Mouse (Mus musculus): ENCODE data around the gene Wars2. TPM values are rescaled to one million over a fixed set of nuclear protein-coding genes. Genes with fewer than 3 reads are reported as not detected.

Wars2 gene
- total RNA-seq, 1 experiment, result 4.9 TPM

DNA sequence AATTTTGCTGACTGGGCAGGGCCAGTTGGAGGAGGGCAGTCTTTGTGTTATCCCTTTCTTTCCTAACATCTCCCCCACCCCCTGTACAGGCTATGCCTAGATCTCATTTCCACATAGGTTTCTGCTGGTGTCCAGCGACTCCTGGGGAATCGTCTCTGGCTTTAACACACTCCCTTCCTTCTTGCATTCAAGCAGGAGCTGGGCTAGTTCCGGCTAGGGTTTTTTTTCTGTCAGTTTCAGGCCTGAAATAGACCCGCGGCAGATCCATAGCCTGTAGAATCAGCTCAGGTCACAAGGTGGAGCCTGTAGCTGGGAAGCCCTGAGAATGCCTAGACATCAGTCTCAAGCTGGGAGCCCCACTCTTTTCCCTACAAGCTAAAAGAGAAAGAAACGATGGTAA lies 109.0 kb downstream of the Wars2 start:
- H3K9me3 ChIP-seq (ENCODE audit: control insufficient read depth, insufficient read depth, low read depth, low read length), result no peaks in the 10 kb centered on the region
- TF ChIP-seq MAFK (IDR thresholded peaks at IDR 0.05; ENCODE audit: insufficient read depth, low read depth, low read length), result peak; percentile 51; the same call in 1 of the 2 replicates
- no peak for TF ChIP-seq ZC3H11A (IDR thresholded peaks at IDR 0.05; ENCODE audit: borderline replicate concordance, low read depth, low read length)
- H3K36me3 ChIP-seq (ENCODE audit: control insufficient read depth, insufficient read depth, low read length, poor library complexity, severe bottlenecking), result no peaks in the 10 kb centered on the region
- no peak overlapping the region for H3K9ac ChIP-seq (ENCODE audit: insufficient read depth, low read depth, low read length, poor library complexity, severe bottlenecking)
- no peak overlapping the region for H3K4me3 ChIP-seq (ENCODE audit: insufficient read depth in 1 of 2, low read depth in 1 of 2, low read length in 2 of 2, poor library complexity in 1 of 2, severe bottlenecking in 1 of 2)
- H3K4me1 ChIP-seq (ENCODE audit: control insufficient read depth in 2 of 2, insufficient read depth in 2 of 2, low read length in 2 of 2, poor library complexity in 1 of 2), result peaks cover 0 to 8% of the 10 kb centered on the region in 2 experiments; a peak in 1 of 4 replicates
- in situ Hi-C loops (cut with MboI; ENCODE audit: low sequenced_read_pairs in 2 of 2, unreplicated experiment in 2 of 2), result no loop called here
- no peak for DNase-seq (ENCODE audit: low read depth, low spot score)
- H3K27ac ChIP-seq (ENCODE audit: insufficient read depth, low read depth, low read length, poor library complexity, severe bottlenecking), result no peak overlapping the region

DNA sequence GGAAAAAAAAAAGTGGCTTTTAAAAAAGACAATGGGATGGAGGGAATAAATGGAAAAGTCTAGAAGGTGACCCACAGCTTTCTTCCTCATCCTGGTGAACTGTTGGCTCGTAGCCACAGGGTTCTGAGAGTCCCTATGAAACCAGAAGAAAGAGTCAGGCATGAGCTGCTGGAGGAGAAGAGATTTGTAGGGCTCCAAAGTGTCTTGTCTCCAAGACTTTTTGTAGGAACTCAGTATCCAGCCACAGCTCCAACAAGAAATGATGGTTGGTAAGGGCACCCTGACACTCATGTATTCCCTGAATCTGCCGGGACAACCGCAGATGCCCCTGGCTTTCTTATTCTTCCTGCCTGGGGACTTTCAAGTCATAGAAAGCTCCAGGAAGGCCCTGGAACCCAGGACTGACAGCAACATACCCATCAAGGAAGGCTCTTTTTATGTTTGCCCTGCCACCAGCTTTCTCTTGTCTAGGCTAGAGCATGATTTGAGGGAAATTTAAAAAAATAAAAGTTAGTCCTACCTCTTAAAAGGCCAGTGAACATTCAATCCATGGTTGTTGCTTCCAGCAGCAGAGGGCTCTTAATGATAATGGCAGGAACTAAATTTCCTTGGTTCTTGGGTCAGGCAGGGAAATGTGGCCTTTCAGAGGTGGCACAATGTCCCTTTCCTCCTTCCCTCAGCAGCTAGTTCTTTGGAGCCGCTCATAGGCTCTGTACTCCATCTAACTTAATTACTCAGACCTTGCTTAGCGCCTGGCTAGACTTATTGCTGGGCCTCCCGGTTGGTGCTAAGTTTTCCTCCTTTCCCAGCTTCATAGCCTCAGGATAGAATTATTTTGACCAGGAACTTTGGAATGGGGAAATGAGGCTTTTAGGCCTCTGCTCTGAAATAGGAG lies 110.7 kb downstream of the Wars2 start:
- no peak overlapping the region for H3K9ac ChIP-seq (ENCODE audit: insufficient read depth, low read depth, low read length, poor library complexity, severe bottlenecking)
- no peak overlapping the region for H3K27ac ChIP-seq (ENCODE audit: insufficient read depth, low read depth, low read length, poor library complexity, severe bottlenecking)

DNA sequence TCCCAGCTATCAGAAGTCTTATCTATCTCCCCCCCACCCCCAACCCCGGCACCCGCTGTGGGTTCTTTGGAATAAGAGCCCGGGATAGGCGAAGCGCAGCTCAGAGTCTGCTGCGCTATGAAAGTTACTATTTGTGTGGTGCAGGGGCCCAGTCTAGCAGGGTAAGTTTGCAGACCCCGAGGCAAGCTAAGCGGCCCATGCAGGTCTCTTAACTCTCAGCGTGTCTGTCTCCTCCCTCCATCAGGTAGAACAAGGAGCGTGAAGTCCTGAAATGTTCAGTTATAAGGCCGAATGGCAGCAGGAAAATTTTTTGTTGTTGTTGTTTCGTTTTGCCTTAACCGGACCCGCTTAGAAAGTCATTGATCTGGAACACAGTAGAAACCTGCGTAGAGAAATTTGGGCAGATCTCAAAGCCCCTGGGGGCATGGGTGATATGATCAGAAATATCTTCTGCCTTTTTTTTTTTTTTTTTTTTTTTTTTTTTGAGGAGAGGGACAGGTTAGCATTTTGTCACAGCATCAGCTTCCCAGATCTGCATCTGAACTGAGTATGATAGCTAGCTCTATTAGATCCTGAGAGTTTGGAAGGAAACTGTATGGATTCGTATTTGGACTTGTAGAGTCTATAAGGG lies 111.7 kb downstream of the Wars2 start:
- no peak overlapping the region for H3K27ac ChIP-seq (ENCODE audit: insufficient read depth, low read depth, low read length, poor library complexity, severe bottlenecking)
- in situ Hi-C loops (cut with MboI; ENCODE audit: low sequenced_read_pairs in 2 of 2, unreplicated experiment in 2 of 2), result no loop called here
- no peak for DNase-seq (ENCODE audit: low read depth, low spot score)

More for the DNA sequence above, 110.7 kb downstream of the Wars2 start:
- no peaks in the 10 kb centered on the region for H3K36me3 ChIP-seq (ENCODE audit: control insufficient read depth, insufficient read depth, low read length, poor library complexity, severe bottlenecking)
- no peak for DNase-seq (ENCODE audit: low read depth, low spot score)
- no peak overlapping the region for H3K4me3 ChIP-seq (ENCODE audit: insufficient read depth in 1 of 2, low read depth in 1 of 2, low read length in 2 of 2, poor library complexity in 1 of 2, severe bottlenecking in 1 of 2)
- TF ChIP-seq HCFC1 (IDR thresholded peaks at IDR 0.05; ENCODE audit: borderline replicate concordance, insufficient read depth, low read length) (no peak), MAFK (IDR thresholded peaks at IDR 0.05; ENCODE audit: insufficient read depth, low read depth, low read length) (no peak), CHD2 (IDR thresholded peaks at IDR 0.05; ENCODE audit: low read depth, low read length) (no peak), ZNF384 (IDR thresholded peaks at IDR 0.05; ENCODE audit: low read depth, low read length) (no peak), ZC3H11A (IDR thresholded peaks at IDR 0.05; ENCODE audit: borderline replicate concordance, low read depth, low read length) (no peak)
- in situ Hi-C loops (cut with MboI; ENCODE audit: low sequenced_read_pairs in 2 of 2, unreplicated experiment in 2 of 2), result no loop called here
- H3K9me3 ChIP-seq (ENCODE audit: control insufficient read depth, insufficient read depth, low read depth, low read length), result no peaks in the 10 kb centered on the region
- peaks cover 0 to 8% of the 10 kb centered on the region in 2 experiments; a peak in 1 of 4 replicates for H3K4me1 ChIP-seq (ENCODE audit: control insufficient read depth in 2 of 2, insufficient read depth in 2 of 2, low read length in 2 of 2, poor library complexity in 1 of 2)

DNA sequence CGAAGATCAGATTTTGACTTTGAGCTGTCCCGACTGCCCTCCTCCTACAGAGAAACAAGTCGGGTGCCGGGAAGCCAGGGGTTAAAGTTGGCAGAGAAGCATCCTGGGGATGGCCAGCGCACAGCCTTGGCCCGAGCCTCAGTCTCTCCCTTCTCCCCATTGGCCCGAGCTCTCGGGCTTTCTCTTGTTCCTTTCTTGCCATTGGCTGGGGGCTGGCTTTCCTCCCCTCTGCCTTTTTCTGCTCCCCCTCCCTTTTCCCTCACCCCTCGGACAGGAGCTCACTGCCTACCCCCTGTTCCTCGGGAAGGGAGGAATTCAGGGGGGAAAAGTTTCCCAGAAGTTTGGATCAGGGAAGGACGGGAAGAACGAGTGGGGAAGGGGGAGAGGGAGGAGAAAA lies 112.2 kb downstream of the Wars2 start:
- Histone ChIP-seq H3K9ac (ENCODE audit: insufficient read depth, low read depth, low read length, poor library complexity, severe bottlenecking) (no peak overlapping the region), H3K4me1 (ENCODE audit: control insufficient read depth in 2 of 2, insufficient read depth in 2 of 2, low read length in 2 of 2, poor library complexity in 1 of 2) (peaks cover 0 to 11% of the 10 kb centered on the region in 2 experiments; a peak in 1 of 4 replicates), H3K9me3 (ENCODE audit: control insufficient read depth, insufficient read depth, low read depth, low read length) (no peaks in the 10 kb centered on the region), H3K36me3 (ENCODE audit: control insufficient read depth, insufficient read depth, low read length, poor library complexity, severe bottlenecking) (no peaks in the 10 kb centered on the region), H3K27ac (ENCODE audit: insufficient read depth, low read depth, low read length, poor library complexity, severe bottlenecking) (no peak overlapping the region), H3K4me3 (ENCODE audit: insufficient read depth in 1 of 2, low read depth in 1 of 2, low read length in 2 of 2, poor library complexity in 1 of 2, severe bottlenecking in 1 of 2) (peak overlapping the region in 1 of 2 experiments; percentile 45; a peak in 1 of 4 replicates)
- TF ChIP-seq HCFC1 (IDR thresholded peaks at IDR 0.05; ENCODE audit: borderline replicate concordance, insufficient read depth, low read length) (no peak), CHD2 (IDR thresholded peaks at IDR 0.05; ENCODE audit: low read depth, low read length) (0 out of 2 replicates have a peak, but pooled peaks have one; percentile 11)
- no peak for DNase-seq (ENCODE audit: low read depth, low spot score)
- in situ Hi-C loops (cut with MboI; ENCODE audit: low sequenced_read_pairs in 2 of 2, unreplicated experiment in 2 of 2), result no loop called here

More for the DNA sequence above, 111.7 kb downstream of the Wars2 start:
- Histone ChIP-seq H3K9me3 (ENCODE audit: control insufficient read depth, insufficient read depth, low read depth, low read length) (no peaks in the 10 kb centered on the region), H3K4me3 (ENCODE audit: insufficient read depth in 1 of 2, low read depth in 1 of 2, low read length in 2 of 2, poor library complexity in 1 of 2, severe bottlenecking in 1 of 2) (no peak overlapping the region), H3K36me3 (ENCODE audit: control insufficient read depth, insufficient read depth, low read length, poor library complexity, severe bottlenecking) (no peaks in the 10 kb centered on the region), H3K4me1 (ENCODE audit: control insufficient read depth in 2 of 2, insufficient read depth in 2 of 2, low read length in 2 of 2, poor library complexity in 1 of 2) (peaks cover 0 to 10% of the 10 kb centered on the region in 2 experiments; a peak in 1 of 4 replicates), H3K9ac (ENCODE audit: insufficient read depth, low read depth, low read length, poor library complexity, severe bottlenecking) (no peak overlapping the region)
- TF ChIP-seq ZNF384 (IDR thresholded peaks at IDR 0.05; ENCODE audit: low read depth, low read length), result peak; percentile 82
- no peak for TF ChIP-seq ZC3H11A (IDR thresholded peaks at IDR 0.05; ENCODE audit: borderline replicate concordance, low read depth, low read length)
- TF ChIP-seq MAFK (IDR thresholded peaks at IDR 0.05; ENCODE audit: insufficient read depth, low read depth, low read length), result no peak

Measured in ES-E14 (cell line).